Mouse (Mus musculus) spleen, adult 18-20 months (tissue): ENCODE results near the gene Ppfia4.
"Not testable (repeated sequence)": the region's sequence is repeated elsewhere in the genome, so short reads cannot be mapped to it uniquely, and the experiment has no call there.

Experiments used
- DNase-seq, 2 experiments: peaks; one replicate each; pipeline ENCODE4 v3.0.0; 2022; ENCODE audit warnings: mixed read lengths in 2 of 2

Ppfia4 gene

DNA sequence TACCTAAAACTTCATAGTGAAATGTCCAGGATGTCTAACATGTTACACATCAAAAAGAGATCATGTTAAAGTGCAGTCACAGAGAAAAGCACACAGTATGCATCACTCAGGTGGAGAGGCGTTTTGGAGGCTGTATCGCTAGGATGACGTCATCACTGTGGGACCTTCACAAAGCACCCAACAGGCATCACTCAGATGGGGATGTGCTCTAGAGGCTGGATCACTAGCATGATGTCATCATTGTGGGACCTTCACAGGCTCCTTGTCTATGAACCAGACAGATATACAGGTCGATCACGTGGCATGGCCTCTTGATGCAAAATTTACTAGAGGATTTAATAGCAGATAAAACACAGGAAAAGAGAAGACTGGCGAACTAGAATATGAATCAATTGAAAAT, 68.4 kb downstream of the Ppfia4 start:
- DNase-seq = no peak

- not testable (repeated sequence) for DNase-seq
These were observed 83.0 kb downstream of the Ppfia4 start for GRCm38 (mm10) chr1:134249681-134250080.
